Mouse (Mus musculus) ES-E14 (cell line): ENCODE measurements around the gene Hltf. TPM values are rescaled to one million over a fixed set of nuclear protein-coding genes. Genes with fewer than 3 reads are reported as not detected.
A peak's percentile ranks its signal among the peaks of the same experiment; 100 is the strongest.

Experiments used
- DNase-seq: peaks from one replicate; pipeline ENCODE4 v3.0.0-alpha.2; 2013; ENCODE audit warnings: low read depth, low spot score
- H3K27ac ChIP-seq: 2 replicates; pipeline ENCODE4 v1.5.1; 2012; ENCODE audit warnings: low read depth, mild to moderate bottlenecking, low read length, moderate library complexity, mixed read lengths; ENCODE audit not compliant: poor library complexity, insufficient read depth, severe bottlenecking
- H3K36me3 ChIP-seq: 2 replicates; pipeline ENCODE4 v1.6.1; 2012; ENCODE audit warnings: mild to moderate bottlenecking, low read length, moderate library complexity, mixed read lengths; ENCODE audit not compliant: control insufficient read depth, poor library complexity, insufficient read depth, severe bottlenecking
- H3K4me1 ChIP-seq, 2 experiments: fragments of 150-350 bp in 1 of 2; sonication (generic) in 1 of 2; 2 replicates each; pipeline ENCODE4 v1.6.1; 2012; ENCODE audit warnings: low read length in 2 of 2, mild to moderate bottlenecking in 1 of 2, mixed read lengths in 1 of 2; ENCODE audit not compliant: control insufficient read depth in 2 of 2, insufficient read depth in 2 of 2, poor library complexity in 1 of 2
- H3K4me3 ChIP-seq, 2 experiments: fragments of 150-350 bp in 1 of 2; sonication (generic) in 1 of 2; 2 replicates each; pipeline ENCODE4 v1.5.1; 2012; ENCODE audit warnings: low read length in 2 of 2, low read depth in 1 of 2, mild to moderate bottlenecking in 1 of 2, mixed read lengths in 1 of 2; ENCODE audit not compliant: insufficient read depth in 1 of 2, poor library complexity in 1 of 2, severe bottlenecking in 1 of 2
- H3K9ac ChIP-seq: 2 replicates; pipeline ENCODE4 v1.6.1; 2012; ENCODE audit warnings: low read depth, mild to moderate bottlenecking, low read length, mixed read lengths; ENCODE audit not compliant: poor library complexity, insufficient read depth, severe bottlenecking
- H3K9me3 ChIP-seq: fragments of 150-350 bp; sonication (generic); 2 replicates; pipeline ENCODE4 v1.6.1; 2012; ENCODE audit warnings: low read depth, mild to moderate bottlenecking, low read length; ENCODE audit not compliant: control insufficient read depth, insufficient read depth
- CHD2 ChIP-seq: IDR thresholded peaks from 2 replicates; pipeline ENCODE4 v1.6.1; 2014; ENCODE audit warnings: mild to moderate bottlenecking, low read depth, low read length, inconsistent platforms
- HCFC1 ChIP-seq: IDR thresholded peaks from 2 replicates; pipeline ENCODE4 v1.6.1; 2012; ENCODE audit warnings: low read length, inconsistent platforms, borderline replicate concordance; ENCODE audit not compliant: insufficient read depth
- MAFK ChIP-seq: IDR thresholded peaks from 2 replicates; pipeline ENCODE4 v1.6.1; 2014; ENCODE audit warnings: mild to moderate bottlenecking, low read depth, low read length, inconsistent platforms; ENCODE audit not compliant: insufficient read depth
- ZC3H11A ChIP-seq: IDR thresholded peaks from 2 replicates; pipeline ENCODE4 v1.6.1; 2012; ENCODE audit warnings: low read depth, mild to moderate bottlenecking, inconsistent platforms, low read length, borderline replicate concordance
- ZNF384 ChIP-seq: IDR thresholded peaks from 2 replicates; pipeline ENCODE4 v1.6.1; 2012; ENCODE audit warnings: low read depth, low read length, inconsistent platforms
- in situ Hi-C, 2 experiments: fragments of 600-800 bp; cut with MboI; formaldehyde crosslinking; loops; one replicate each; pipeline ENCODE4 v1.15.1; 2025; ENCODE audit warnings: low sequenced_read_pairs in 2 of 2, inconsistent platforms in 1 of 2; ENCODE audit not compliant: unreplicated experiment in 2 of 2
- total RNA-seq: library from RNA; depleted of rRNA; stranded (reverse); fragments of 300-350 nt; gene quantifications from 2 replicates; pipeline ENCODE4 v1.2.3, GENCODE M21; 2012

Hltf gene
- total RNA-seq, 1 experiment = 21.0 TPM

- TF ChIP-seq ZNF384 = no peak
- TF ChIP-seq CHD2 = peak; percentile 20; the same call in 1 of the 2 replicates
- Histone ChIP-seq H3K4me1 (peaks cover 5 to 8% of the 10 kb centered on the region in 2 experiments; a peak in 3 of 4 replicates), H3K9ac (no peak overlapping the region), H3K36me3 (peaks cover 12% of the 10 kb centered on the region), H3K27ac (peak overlapping the region; percentile 75), H3K4me3 (no peak overlapping the region), H3K9me3 (no peaks in the 10 kb centered on the region)
- in situ Hi-C loops = no loop called here
- DNase-seq = peak; percentile 73
Observed at GRCm38 (mm10) chr3:20023832-20024231, 33.8 kb upstream of the Hltf start.

- no peak overlapping the region for H3K27ac ChIP-seq
- no peak overlapping the region for H3K9ac ChIP-seq
- peaks cover 5 to 8% of the 10 kb centered on the region in 2 experiments; a peak in 3 of 4 replicates for H3K4me1 ChIP-seq
- in situ Hi-C loops = no loop called here
- H3K36me3 ChIP-seq = peaks cover 9% of the 10 kb centered on the region
- TF ChIP-seq ZC3H11A = no peak
- TF ChIP-seq ZNF384 = no peak
- TF ChIP-seq HCFC1 = no peak
- TF ChIP-seq MAFK = no peak
- TF ChIP-seq CHD2 = no peak
- no peak overlapping the region for H3K4me3 ChIP-seq
- no peaks in the 10 kb centered on the region for H3K9me3 ChIP-seq
- DNase-seq = no peak
Observed at GRCm38 (mm10) chr3:20026481-20026880, 31.1 kb upstream of the Hltf start.

- Histone ChIP-seq H3K4me3 (no peak overlapping the region), H3K9me3 (no peaks in the 10 kb centered on the region), H3K4me1 (peaks cover 5 to 8% of the 10 kb centered on the region in 2 experiments; a peak in 3 of 4 replicates), H3K36me3 (peaks cover 9% of the 10 kb centered on the region), H3K27ac (no peak overlapping the region), H3K9ac (no peak overlapping the region)
- no peak for DNase-seq
- in situ Hi-C loops = no loop called here
- no peak for TF ChIP-seq CHD2
- no peak for TF ChIP-seq ZC3H11A
- TF ChIP-seq HCFC1 = no peak
- TF ChIP-seq MAFK = no peak
- TF ChIP-seq ZNF384 = no peak
Observed at GRCm38 (mm10) chr3:20026996-20027689, 30.5 kb upstream of the Hltf start.

GRCm38 (mm10) chr3:20027788-20028187 lies 29.8 kb upstream of the Hltf start:
- H3K9me3 ChIP-seq = no peaks in the 10 kb centered on the region
- in situ Hi-C loops = no loop called here
- peaks cover 5 to 7% of the 10 kb centered on the region in 2 experiments; a peak in 3 of 4 replicates for H3K4me1 ChIP-seq
- no peak overlapping the region for H3K4me3 ChIP-seq
- H3K9ac ChIP-seq = no peak overlapping the region
- no peak overlapping the region for H3K27ac ChIP-seq
- no peak for DNase-seq
- TF ChIP-seq HCFC1 (no peak), ZC3H11A (no peak), CHD2 (no peak), MAFK (no peak), ZNF384 (no peak)
- peaks cover 6% of the 10 kb centered on the region for H3K36me3 ChIP-seq

GRCm38 (mm10) chr3:20028640-20029039 lies 29.0 kb upstream of the Hltf start:
- H3K9ac ChIP-seq = no peak overlapping the region
- peaks cover 2 to 9% of the 10 kb centered on the region in 2 experiments; a peak in 2 of 4 replicates for H3K4me1 ChIP-seq
- no peaks in the 10 kb centered on the region for H3K9me3 ChIP-seq
- peaks cover 6% of the 10 kb centered on the region for H3K36me3 ChIP-seq
- TF ChIP-seq HCFC1 (no peak), MAFK (no peak), ZNF384 (no peak), ZC3H11A (no peak), CHD2 (no peak)
- H3K27ac ChIP-seq = no peak overlapping the region
- H3K4me3 ChIP-seq = no peak overlapping the region
- in situ Hi-C loops = no loop called here
- no peak for DNase-seq
